Comparison of ENCODE assay signal across 13 mouse cellular contexts in the genomic region with DNA sequence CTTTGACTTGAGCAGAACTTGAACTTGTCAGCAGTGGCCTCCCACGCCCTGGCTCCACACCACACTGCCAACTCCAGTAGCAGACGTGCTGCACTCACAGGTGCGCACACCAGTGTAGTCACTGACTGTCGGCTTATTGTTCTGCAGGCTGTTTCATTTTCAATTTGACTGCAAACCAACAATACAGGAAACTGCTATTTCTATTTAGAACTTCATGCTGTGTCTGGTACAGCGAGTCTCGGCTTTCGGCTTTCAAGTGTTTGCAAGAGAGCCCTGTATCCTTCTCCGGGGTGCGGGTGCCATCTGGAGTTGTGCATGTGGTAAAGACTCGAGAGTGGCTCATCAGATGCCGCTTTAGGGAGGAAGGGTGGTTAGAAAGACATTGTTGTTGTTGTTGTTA. TPM values are rescaled to one million over a fixed set of nuclear protein-coding genes. Genes with fewer than 3 reads are reported as not detected.
DNase-seq lines count a peak whose midpoint lies in the region; ATAC-seq and TF ChIP-seq lines count a peak whose summit lies in the region.
"Had no signal": no experiment of that assay in that cellular context is flagged by ENCODE, and none has a peak within 500 bp of the region (broad histone marks: within the 10 kb centered on the region; RNA-seq: fewer than 3 reads in every experiment).

No protein-coding gene starts in this region.

- H3K36me3 ChIP-seq in midbrain, postnatal 0 days (ENCODE audit: insufficient read depth, low read length), result no peaks in the 10 kb centered on the region
- no peaks in the 10 kb centered on the region for H3K36me3 ChIP-seq in intestine, postnatal 0 days (ENCODE audit: control insufficient read depth, insufficient read depth)
- H3K36me3 ChIP-seq: G1E had no signal

- no peaks in the 10 kb centered on the region for H3K27me3 ChIP-seq in midbrain, postnatal 0 days (ENCODE audit: insufficient read depth, low read length)
- H3K27me3 ChIP-seq in intestine, postnatal 0 days (replicated peaks; ENCODE audit: control insufficient read depth, insufficient read depth, low read length), result no peaks in the 10 kb centered on the region

- ATAC-seq in activated CD4-positive, CD25-positive, alpha-beta regulatory T cell, adult 4 months, result peak; percentile 98
- no peak for ATAC-seq in midbrain, postnatal 0 days (ENCODE audit: low FRiP score)
- no peak for ATAC-seq in intestine, postnatal 0 days

- DNase-seq in A20 (ENCODE audit: low read depth, low spot score), result peak; percentile 92
- DNase-seq in layer of hippocampus, postnatal 14 days (ENCODE audit: low spot score in 2 of 2), result peak; percentile 36 to 69
- DNase-seq in right cerebral cortex, postnatal 25 days, result peak; percentile 25
- DNase-seq in cerebellum, adult 8-10 months, result no peak
- no peak for DNase-seq in midbrain, postnatal 0 days (ENCODE audit: low spot score)
- no peak for DNase-seq in cerebellum, postnatal 4 days (ENCODE audit: low spot score in 2 of 2)
- DNase-seq: adrenal gland, postnatal 36 days; heart, postnatal 14 days; lung, embryonic 14.5 days had no signal

- TF ChIP-seq CTCF in midbrain, postnatal 0 days (IDR thresholded peaks at IDR 0.05), result no peak
- TF ChIP-seq CTCF in intestine, postnatal 0 days (IDR thresholded peaks at IDR 0.05; ENCODE audit: low read depth), result no peak

- H3K27ac ChIP-seq in midbrain, postnatal 0 days (ENCODE audit: low read depth, low read length), result no peak overlapping the region
- no peak overlapping the region for H3K27ac ChIP-seq in intestine, postnatal 0 days (ENCODE audit: low read depth, low read length)

- H3K9me3 ChIP-seq in midbrain, postnatal 0 days (ENCODE audit: low read length), result no peaks in the 10 kb centered on the region
- H3K9me3 ChIP-seq in intestine, postnatal 0 days (ENCODE audit: control insufficient read depth), result no peaks in the 10 kb centered on the region
- H3K9me3 ChIP-seq: G1E had no signal

- H3K4me2 ChIP-seq in midbrain, postnatal 0 days (ENCODE audit: low read depth, low read length, poor library complexity, severe bottlenecking), result no peak overlapping the region
- no peak overlapping the region for H3K4me2 ChIP-seq in intestine, postnatal 0 days (replicated peaks; ENCODE audit: low read depth)
- H3K4me2 ChIP-seq: lung, embryonic 14.5 days had no signal

- no peak overlapping the region for H3K9ac ChIP-seq in midbrain, postnatal 0 days (replicated peaks; ENCODE audit: low read length, poor library complexity, severe bottlenecking)
- H3K9ac ChIP-seq in intestine, postnatal 0 days (ENCODE audit: low read depth, low read length), result no peak overlapping the region
- H3K9ac ChIP-seq: lung, embryonic 14.5 days had no signal

- H3K4me1 ChIP-seq in midbrain, postnatal 0 days (ENCODE audit: insufficient read depth, low read length), result no peaks in the 10 kb centered on the region
- no peaks in the 10 kb centered on the region for H3K4me1 ChIP-seq in intestine, postnatal 0 days (replicated peaks; ENCODE audit: control insufficient read depth, insufficient read depth, low read length)

- no peak overlapping the region for H3K4me3 ChIP-seq in midbrain, postnatal 0 days (ENCODE audit: low read depth, low read length)
- no peak overlapping the region for H3K4me3 ChIP-seq in intestine, postnatal 0 days (ENCODE audit: low read depth, low read length)
- H3K4me3 ChIP-seq: myocyte had no signal

- 88% methylated on average over 11 of the region's 11 CpGs for WGBS in midbrain, postnatal 0 days
- 87% methylated on average over 11 of the region's 11 CpGs for WGBS in intestine, postnatal 0 days

RNA-seq across cellular contexts. Expression of a gene that starts 20.5 kb away (rescaled TPM):
- not detected for polyA plus RNA-seq in activated CD4-positive, CD25-positive, alpha-beta regulatory T cell, adult 4 months (2017; shearing (Covaris generic))
- total RNA-seq in layer of hippocampus, postnatal 14 days (2021), result 1 to 10 TPM; 1.4 to 2.1 TPM
- total RNA-seq in midbrain, postnatal 0 days (2014; rRNA removed), result 2.0 and 3.2 TPM in 2 replicates
- 0.86 and 1.1 TPM in 2 replicates for polyA plus RNA-seq in midbrain, postnatal 0 days (2015; fragmentation: Nextera tagmentation; extraction: Ambion mirVana)
- polyA plus RNA-seq in intestine, postnatal 0 days (2015; fragmentation: Nextera tagmentation; extraction: Ambion mirVana), result 2.2 and 3.5 TPM in 2 replicates
- total RNA-seq: G1E had no signal
- polyA plus RNA-seq: G1E had no signal

Comparison
In these comparisons a context has a peak if more than half of its experiments do, and no peak if none do; other contexts are left out.
1. DNase-seq: peak in A20 (single experiment), layer of hippocampus, postnatal 14 days (2 of 2) and right cerebral cortex, postnatal 25 days (single experiment); none in cerebellum, adult 8-10 months (single experiment), midbrain, postnatal 0 days (single experiment) and cerebellum, postnatal 4 days (0 of 2).